Comparison of ENCODE assay signal across 12 mouse cellular contexts in the genomic region with DNA sequence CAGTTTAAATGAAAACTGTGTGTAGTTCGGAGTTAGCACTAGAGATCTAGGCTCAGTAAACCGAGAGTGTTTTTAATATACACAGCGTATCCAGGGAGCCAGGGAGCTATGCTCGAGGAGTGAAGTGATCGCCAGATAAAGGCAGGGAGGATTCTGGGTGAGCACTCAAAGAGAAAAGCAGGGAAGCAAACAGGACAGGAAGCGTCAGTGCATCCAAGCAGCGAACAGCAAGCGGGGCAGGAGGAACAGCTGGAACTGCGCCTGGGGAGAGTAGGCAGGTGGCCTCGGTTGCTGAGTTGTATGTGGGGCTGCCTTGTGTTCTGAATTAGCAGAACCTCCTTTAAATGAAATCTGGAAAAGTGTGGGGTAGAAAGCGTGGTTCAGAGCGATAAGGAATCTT.
A peak's percentile ranks its signal among the peaks of the same experiment; 100 is the strongest.
DNase-seq lines count a peak whose midpoint lies in the region; ATAC-seq lines count a peak whose summit lies in the region.
"Had no signal": no experiment of that assay in that cellular context is flagged by ENCODE, and none has a peak within 500 bp of the region (broad histone marks: within the 10 kb centered on the region; RNA-seq: fewer than 3 reads in every experiment).

No protein-coding gene starts in this region.

- no peaks in the 10 kb centered on the region for H3K9me3 ChIP-seq in heart, embryonic 12.5 days (replicated peaks)
- no peaks in the 10 kb centered on the region for H3K9me3 ChIP-seq in liver, embryonic 12.5 days (replicated peaks)
- no peaks in the 10 kb centered on the region for H3K9me3 ChIP-seq in liver, embryonic 11.5 days (ENCODE audit: control insufficient read depth, low read length)
- H3K9me3 ChIP-seq in limb, embryonic 11.5 days (ENCODE audit: control insufficient read depth, low read length): no peaks in the 10 kb centered on the region
- H3K9me3 ChIP-seq: forebrain, embryonic 10.5 days; neural tube, embryonic 12.5 days had no signal

- H3K4me2 ChIP-seq in heart, embryonic 12.5 days: peak overlapping the region; percentile 22; the same call in 1 of the 2 replicates
- peak overlapping the region; percentile 32; the same call in 1 of the 2 replicates for H3K4me2 ChIP-seq in liver, embryonic 12.5 days
- H3K4me2 ChIP-seq in liver, embryonic 11.5 days: no peak overlapping the region
- H3K4me2 ChIP-seq in limb, embryonic 11.5 days (ENCODE audit: low read depth, severe bottlenecking): no peak overlapping the region
- H3K4me2 ChIP-seq: neural tube, embryonic 12.5 days had no signal

- intact Hi-C loops in heart, postnatal 25 days (cut with DNase I): no loop called here

- no peak overlapping the region for H3K4me3 ChIP-seq in heart, embryonic 12.5 days
- no peak overlapping the region for H3K4me3 ChIP-seq in liver, embryonic 12.5 days
- no peak overlapping the region for H3K4me3 ChIP-seq in liver, embryonic 11.5 days (ENCODE audit: low read depth, low read length)
- H3K4me3 ChIP-seq in limb, embryonic 11.5 days (ENCODE audit: low read depth, low read length): no peak overlapping the region
- H3K4me3 ChIP-seq: forebrain, embryonic 10.5 days; neural tube, embryonic 12.5 days had no signal

- H3K4me1 ChIP-seq in heart, embryonic 12.5 days (replicated peaks): peaks cover 15% of the 10 kb centered on the region
- peaks cover 20% of the 10 kb centered on the region for H3K4me1 ChIP-seq in liver, embryonic 12.5 days
- peaks cover 10% of the 10 kb centered on the region; the same call in 1 of the 2 replicates for H3K4me1 ChIP-seq in liver, embryonic 11.5 days (replicated peaks; ENCODE audit: control insufficient read depth, insufficient read depth, low read length)
- peaks cover 10% of the 10 kb centered on the region for H3K4me1 ChIP-seq in limb, embryonic 11.5 days (ENCODE audit: control insufficient read depth, insufficient read depth, low read length)
- H3K4me1 ChIP-seq: neural tube, embryonic 12.5 days had no signal

- H3K36me3 ChIP-seq in heart, embryonic 12.5 days: no peaks in the 10 kb centered on the region
- H3K36me3 ChIP-seq in liver, embryonic 12.5 days: no peaks in the 10 kb centered on the region
- H3K36me3 ChIP-seq in liver, embryonic 11.5 days (ENCODE audit: control insufficient read depth, insufficient read depth, low read length): no peaks in the 10 kb centered on the region
- no peaks in the 10 kb centered on the region for H3K36me3 ChIP-seq in limb, embryonic 11.5 days (ENCODE audit: control insufficient read depth, insufficient read depth, low read length)
- H3K36me3 ChIP-seq: forebrain, embryonic 10.5 days had no signal

- H3K27me3 ChIP-seq in heart, embryonic 12.5 days (replicated peaks): 0 out of 2 replicates have a peak, but pooled peaks cover 6% of the 10 kb centered on the region
- peaks cover 15% of the 10 kb centered on the region for H3K27me3 ChIP-seq in liver, embryonic 12.5 days (replicated peaks)
- no peaks in the 10 kb centered on the region for H3K27me3 ChIP-seq in liver, embryonic 11.5 days (replicated peaks; ENCODE audit: control insufficient read depth, insufficient read depth, low read length)
- no peaks in the 10 kb centered on the region for H3K27me3 ChIP-seq in limb, embryonic 11.5 days (ENCODE audit: control insufficient read depth, insufficient read depth, low read length)

- DNase-seq in heart, postnatal 25 days (ENCODE audit: low spot score): no peak
- DNase-seq in liver, embryonic 11.5 days (ENCODE audit: low spot score): no peak
- peak; percentile 53 for DNase-seq in R1 (ENCODE audit: low read depth, low spot score)
- DNase-seq in limb, embryonic 11.5 days (ENCODE audit: low spot score): peak; percentile 40
- DNase-seq in gastrocnemius, postnatal 4 days (ENCODE audit: low spot score in 2 of 2): no peak
- DNase-seq: cerebellum, adult 8-10 months; thymus, postnatal 25 days had no signal

- no peak for ATAC-seq in heart, embryonic 12.5 days (ENCODE audit: insufficient number of reproducible peaks, low FRiP score)
- no peak for ATAC-seq in liver, embryonic 12.5 days
- no peak for ATAC-seq in liver, embryonic 11.5 days (replicated peaks; ENCODE audit: low FRiP score)
- no peak for ATAC-seq in limb, embryonic 11.5 days (ENCODE audit: insufficient number of reproducible peaks, low FRiP score, low TSS enrichment, low read depth)
- ATAC-seq in inflammation-experienced regulatory T-cells, adult 6 months: no peak

- 50% methylated on average over 12 of the region's 12 CpGs for WGBS in heart, embryonic 12.5 days
- 45% methylated on average over 12 of the region's 12 CpGs for whole genome bisulfite sequencing in liver, embryonic 12.5 days (ENCODE audit: insufficient replicate concordance)
- 56% methylated on average over 12 of the region's 12 CpGs for WGBS in liver, embryonic 11.5 days
- 45% methylated on average over 12 of the region's 12 CpGs for WGBS in limb, embryonic 11.5 days

- no peak overlapping the region for H3K27ac ChIP-seq in heart, embryonic 12.5 days (ENCODE audit: poor library complexity, severe bottlenecking)
- H3K27ac ChIP-seq in liver, embryonic 12.5 days: no peak overlapping the region
- H3K27ac ChIP-seq in liver, embryonic 11.5 days (ENCODE audit: low read depth, low read length): no peak overlapping the region
- no peak overlapping the region for H3K27ac ChIP-seq in limb, embryonic 11.5 days (replicated peaks; ENCODE audit: low read depth, low read length)
- H3K27ac ChIP-seq: neural tube, embryonic 12.5 days had no signal

- no peak overlapping the region for H3K9ac ChIP-seq in heart, embryonic 12.5 days
- peak overlapping the region; percentile 12; the same call in 1 of the 2 replicates for H3K9ac ChIP-seq in liver, embryonic 12.5 days
- H3K9ac ChIP-seq in liver, embryonic 11.5 days (ENCODE audit: low read depth, low read length): no peak overlapping the region
- peak overlapping the region; percentile 5; the same call in 1 of the 2 replicates for H3K9ac ChIP-seq in limb, embryonic 11.5 days (ENCODE audit: low read length)
- H3K9ac ChIP-seq: neural tube, embryonic 12.5 days had no signal

Comparison
In these comparisons a context has a peak if more than half of its experiments do, and no peak if none do; other contexts are left out.
1. H3K4me2 ChIP-seq: peak in heart, embryonic 12.5 days (single experiment) and liver, embryonic 12.5 days (single experiment); none in liver, embryonic 11.5 days (single experiment) and limb, embryonic 11.5 days (single experiment).
2. H3K9ac ChIP-seq: peak in liver, embryonic 12.5 days (single experiment) and limb, embryonic 11.5 days (single experiment); none in heart, embryonic 12.5 days (single experiment) and liver, embryonic 11.5 days (single experiment).
3. DNase-seq: peak in R1 (single experiment) and limb, embryonic 11.5 days (single experiment); none in heart, postnatal 25 days (single experiment), liver, embryonic 11.5 days (single experiment) and gastrocnemius, postnatal 4 days (0 of 2).